Mouse (Mus musculus): ENCODE measurements around the gene Emsy. TPM values are rescaled to one million over a fixed set of nuclear protein-coding genes. Genes with fewer than 3 reads are reported as not detected.

Gene Emsy
- total RNA-seq, 2 experiments from 2014 or later: 25.0 to 31.1 TPM

DNA sequence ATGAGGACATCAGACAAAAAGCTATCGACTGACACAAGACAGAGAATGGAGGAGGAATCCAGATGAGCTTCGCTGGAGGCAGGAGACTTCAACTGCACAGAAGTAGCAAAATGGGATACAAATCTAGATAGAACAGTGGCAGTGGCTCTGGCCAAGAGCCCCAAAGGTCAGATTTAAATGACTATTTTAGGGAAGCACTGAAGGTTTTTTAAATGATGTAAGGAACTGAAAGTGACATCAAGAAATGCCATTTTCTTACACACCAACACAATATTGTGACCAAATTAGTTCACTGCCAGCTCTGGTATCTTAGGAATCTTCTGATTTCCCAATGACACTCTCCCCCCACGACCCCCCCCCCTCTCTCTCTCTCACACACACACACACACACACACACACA lies 72.0 kb downstream of the Emsy start:
- intact Hi-C loops (cut with DNase I): no loop called here
- DNase-seq (ENCODE audit: low spot score): no peak

GRCm38 (mm10) chr7:98581266-98581665 lies 75.3 kb downstream of the Emsy start:
- DNase-seq (ENCODE audit: low spot score): no peak
- intact Hi-C loops (cut with DNase I): no loop called here

DNA sequence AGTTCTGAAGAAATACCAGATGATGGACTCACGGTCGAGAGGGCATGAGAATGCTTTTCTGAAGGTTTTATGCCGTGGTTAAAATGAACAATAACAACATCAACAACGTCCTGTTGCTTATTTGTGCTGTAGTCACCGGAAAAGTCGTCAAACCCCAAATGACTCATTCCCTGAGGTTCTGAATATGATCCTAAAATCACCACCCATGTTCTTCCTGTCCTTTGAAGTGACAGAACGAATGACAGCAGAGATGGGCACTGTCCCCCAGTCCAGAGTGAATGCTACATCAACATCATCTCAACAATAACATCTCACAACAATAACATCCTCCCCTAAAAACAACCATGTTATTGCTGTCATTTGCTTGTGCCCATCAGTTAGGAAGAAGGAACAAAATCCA lies 76.1 kb downstream of the Emsy start:
- intact Hi-C loops (cut with DNase I): no loop called here
- no peak for DNase-seq (ENCODE audit: low spot score)

GRCm38 (mm10) chr7:98579731-98580130 lies 76.9 kb downstream of the Emsy start:
- no peak for DNase-seq (ENCODE audit: low spot score)

DNA sequence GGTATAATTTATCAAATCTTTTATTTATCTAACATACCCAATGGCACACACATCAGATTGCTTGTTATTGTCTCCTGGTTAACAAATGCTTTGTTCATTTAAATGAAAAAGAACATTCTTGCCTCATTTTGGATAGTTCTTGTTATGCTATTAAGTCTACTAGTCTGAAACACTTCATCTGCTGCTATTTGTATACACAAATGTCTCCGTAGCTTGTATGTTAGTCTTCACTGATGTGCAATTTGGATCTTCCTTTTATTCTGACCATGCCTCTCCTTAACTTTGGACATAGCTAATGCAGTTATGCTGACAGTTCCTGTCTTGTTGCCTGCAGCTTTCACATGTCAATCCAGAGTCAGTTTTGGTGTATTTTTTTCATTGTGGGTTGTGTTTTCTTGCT lies 79.1 kb downstream of the Emsy start:
- intact Hi-C loops (cut with DNase I): no loop called here

More at GRCm38 (mm10) chr7:98579731-98580130, 76.9 kb downstream of the Emsy start:
- intact Hi-C loops (cut with DNase I): no loop called here

DNA sequence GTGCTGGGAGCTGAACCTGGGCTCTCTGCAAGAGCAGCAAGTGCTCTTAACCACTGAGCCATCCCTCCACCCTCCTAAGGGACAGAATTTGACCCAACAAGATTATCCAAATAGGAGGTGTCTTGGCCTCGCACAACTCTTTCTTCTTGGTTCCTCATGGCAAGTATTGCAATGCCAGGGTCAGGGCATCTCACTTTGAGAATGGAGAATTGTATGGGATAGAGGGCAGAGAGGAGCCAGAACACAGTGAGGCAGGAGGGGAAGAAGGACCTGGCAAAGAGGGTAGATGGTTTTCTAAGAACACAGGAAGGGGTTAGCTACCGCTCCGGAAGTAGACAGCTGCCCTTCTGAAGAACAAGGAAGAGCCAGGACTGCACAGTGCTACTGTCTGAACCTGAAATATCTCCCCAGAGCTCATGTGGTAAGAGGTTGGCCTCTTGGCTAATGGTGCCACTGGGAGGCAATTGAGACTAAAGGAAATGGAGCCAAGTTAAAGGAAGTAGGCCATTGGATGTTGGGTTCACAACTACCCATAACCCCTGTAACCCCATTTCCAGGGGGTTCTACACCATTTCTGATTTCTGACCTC lies 80.8 kb downstream of the Emsy start:
- intact Hi-C loops (cut with DNase I): no loop called here
- DNase-seq (ENCODE audit: low spot score): no peak

More for the DNA sequence above, 79.1 kb downstream of the Emsy start:
- DNase-seq (ENCODE audit: low spot score): no peak

DNA sequence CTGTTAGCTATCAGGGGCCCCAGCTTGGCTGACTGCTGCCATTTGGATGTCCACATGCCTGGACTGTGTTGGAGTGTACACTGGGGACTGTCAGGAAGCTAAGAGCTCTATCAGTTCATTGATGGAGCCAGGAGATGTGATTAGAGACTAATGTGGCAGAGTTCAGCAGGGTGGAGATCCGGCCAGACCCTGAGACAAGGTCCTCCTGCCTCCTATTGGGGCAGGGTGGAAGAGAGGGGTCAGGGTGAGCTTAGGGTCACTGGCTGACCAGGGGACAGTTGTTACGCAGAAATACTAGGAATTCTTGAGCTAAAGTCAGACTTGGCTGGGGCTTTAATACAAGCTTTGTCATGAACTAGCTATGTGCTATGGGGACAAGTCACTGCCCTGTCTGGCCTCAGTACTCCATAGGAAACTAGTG lies 81.8 kb downstream of the Emsy start:
- DNase-seq (ENCODE audit: low spot score): peak; percentile 31
- intact Hi-C loops (cut with DNase I): no loop called here

GRCm38 (mm10) chr7:98574271-98574670 lies 82.3 kb downstream of the Emsy start:
- DNase-seq (ENCODE audit: low spot score): no peak
- intact Hi-C loops (cut with DNase I): no loop called here

DNA sequence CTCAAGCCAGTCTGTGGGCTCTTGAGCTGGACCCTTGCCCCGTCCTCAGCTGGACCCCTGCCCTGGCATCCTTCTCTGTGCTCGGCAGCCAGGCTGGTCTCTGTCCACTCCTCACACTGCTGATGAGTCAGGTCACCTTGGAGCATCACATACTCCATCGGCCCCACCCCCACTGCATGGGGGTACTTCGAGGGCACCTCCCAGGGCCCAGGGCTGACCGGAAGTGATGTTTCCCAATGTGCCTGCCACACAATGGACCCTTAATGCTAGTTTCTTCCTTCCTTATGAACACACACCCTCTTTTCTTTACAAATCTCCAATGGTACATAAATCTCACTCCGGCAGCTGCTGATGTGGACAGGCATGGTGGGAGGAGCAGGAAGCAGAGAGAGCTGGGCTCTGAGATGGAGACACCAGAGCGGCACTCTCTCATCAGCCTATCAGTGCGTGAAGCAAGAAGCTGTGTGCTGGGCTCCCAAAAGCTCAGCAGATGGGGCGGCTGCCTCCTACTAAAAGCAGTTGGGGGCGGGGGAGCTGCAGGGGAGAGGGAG lies 83.3 kb downstream of the Emsy start:
- no peak for DNase-seq (ENCODE audit: low spot score)
- intact Hi-C loops (cut with DNase I): no loop called here

DNA sequence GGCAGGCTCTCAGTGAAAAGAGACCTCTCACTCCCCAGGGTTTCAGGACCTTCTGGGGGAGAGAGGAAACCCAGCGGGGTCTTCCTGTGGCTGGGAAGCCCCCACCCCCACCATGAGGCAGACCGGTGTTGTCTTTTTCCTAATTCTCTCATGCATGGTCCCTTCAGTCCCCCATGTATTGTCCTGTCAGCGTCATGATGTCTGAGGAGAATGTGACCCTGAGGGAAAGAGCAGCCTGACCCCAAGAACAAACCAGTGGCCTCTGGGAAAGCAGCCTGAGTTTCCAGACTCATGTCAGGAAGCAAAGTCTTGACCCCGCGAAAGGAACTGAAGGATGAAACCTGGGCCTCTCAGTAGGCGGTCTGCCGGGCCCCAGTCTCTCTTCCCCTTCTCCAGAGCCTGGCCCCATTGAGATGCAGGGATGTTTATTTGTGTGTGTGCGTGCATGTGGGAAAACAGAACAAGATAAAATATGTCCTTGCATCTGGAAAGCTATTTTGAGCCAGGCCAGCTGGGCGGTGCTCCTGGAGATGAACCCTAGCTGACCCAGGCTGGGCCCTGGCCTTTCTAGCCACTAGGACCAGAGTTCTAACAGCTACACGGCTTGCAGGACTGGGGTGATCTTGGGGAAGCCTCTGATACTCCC lies 84.2 kb downstream of the Emsy start:
- peak; percentile 72 for DNase-seq (ENCODE audit: low spot score)
- intact Hi-C loops (cut with DNase I): no loop called here

- no peak for DNase-seq (ENCODE audit: low spot score)
- intact Hi-C loops (cut with DNase I): no loop called here
Measured at GRCm38 (mm10) chr7:98570824-98571505, 85.6 kb downstream of the Emsy start.

- intact Hi-C loops (cut with DNase I): no loop called here
- no peak for DNase-seq (ENCODE audit: low spot score)
Measured at GRCm38 (mm10) chr7:98567056-98567455, 89.5 kb downstream of the Emsy start.

DNA sequence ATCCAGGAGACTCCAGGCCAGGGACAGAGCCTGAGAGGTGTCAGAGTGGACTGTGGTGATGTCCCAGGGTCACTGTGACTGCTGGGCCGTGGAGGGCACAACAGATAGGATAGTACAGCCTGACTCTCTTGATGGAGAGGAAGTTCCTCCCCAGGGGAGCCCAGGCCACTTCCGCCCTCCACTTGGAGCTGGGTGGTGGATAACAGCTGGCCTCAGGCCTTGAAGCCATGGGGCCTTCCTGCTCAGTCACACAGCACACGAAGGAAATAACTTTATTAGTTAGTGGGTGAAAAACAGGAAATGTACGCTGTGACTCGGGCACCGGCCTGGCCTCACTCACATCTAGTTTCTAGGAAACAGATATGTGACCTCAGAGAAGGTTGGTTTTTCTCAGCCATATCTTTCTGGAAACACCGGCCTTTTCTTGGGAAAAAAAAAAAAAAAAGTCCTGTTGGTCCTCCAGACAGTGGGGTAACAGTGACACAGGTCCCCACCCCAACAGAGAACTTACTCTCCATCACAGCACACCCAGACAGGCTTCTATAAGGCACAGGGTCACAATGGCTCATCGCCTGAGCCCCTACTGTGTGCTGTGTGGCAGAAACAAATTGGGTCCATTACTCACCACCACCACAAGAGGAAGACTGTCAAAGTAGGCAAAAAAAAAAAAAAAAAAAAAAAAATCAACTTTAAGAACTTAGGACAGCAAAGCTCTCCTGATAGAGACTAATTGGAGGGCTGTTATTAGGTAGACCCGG lies 91.8 kb downstream of the Emsy start:
- peak; percentile 52 for DNase-seq (ENCODE audit: low spot score)
- intact Hi-C loops (cut with DNase I): no loop called here

DNA sequence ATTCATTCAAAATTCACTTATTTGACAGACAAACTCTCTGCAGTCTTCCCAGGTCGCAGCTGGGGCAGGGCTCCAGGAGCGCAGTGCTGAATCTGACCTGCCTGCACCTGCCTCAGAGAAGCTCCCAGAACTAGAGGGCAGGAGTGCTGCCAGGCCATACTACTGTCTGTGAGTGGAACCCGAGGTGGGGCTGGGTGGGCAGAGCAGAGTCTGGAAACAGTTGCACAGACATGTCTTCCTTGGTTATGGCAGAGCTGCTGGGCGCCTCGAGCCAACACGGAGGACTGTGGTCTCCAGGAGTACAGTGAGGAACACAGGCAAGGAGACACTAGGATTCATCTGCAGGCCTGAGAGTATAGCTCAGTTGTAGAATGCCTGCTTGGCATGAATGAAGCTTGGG lies 92.6 kb downstream of the Emsy start:
- intact Hi-C loops (cut with DNase I): no loop called here

GRCm38 (mm10) chr7:98562966-98563365 lies 93.6 kb downstream of the Emsy start:
- DNase-seq (ENCODE audit: low spot score): no peak
- intact Hi-C loops (cut with DNase I): no loop called here

More for the DNA sequence above, 92.6 kb downstream of the Emsy start:
- DNase-seq (ENCODE audit: low spot score): no peak

GRCm38 (mm10) chr7:98562186-98562585 lies 94.4 kb downstream of the Emsy start:
- intact Hi-C loops (cut with DNase I): no loop called here
- DNase-seq (ENCODE audit: low spot score): no peak

DNA sequence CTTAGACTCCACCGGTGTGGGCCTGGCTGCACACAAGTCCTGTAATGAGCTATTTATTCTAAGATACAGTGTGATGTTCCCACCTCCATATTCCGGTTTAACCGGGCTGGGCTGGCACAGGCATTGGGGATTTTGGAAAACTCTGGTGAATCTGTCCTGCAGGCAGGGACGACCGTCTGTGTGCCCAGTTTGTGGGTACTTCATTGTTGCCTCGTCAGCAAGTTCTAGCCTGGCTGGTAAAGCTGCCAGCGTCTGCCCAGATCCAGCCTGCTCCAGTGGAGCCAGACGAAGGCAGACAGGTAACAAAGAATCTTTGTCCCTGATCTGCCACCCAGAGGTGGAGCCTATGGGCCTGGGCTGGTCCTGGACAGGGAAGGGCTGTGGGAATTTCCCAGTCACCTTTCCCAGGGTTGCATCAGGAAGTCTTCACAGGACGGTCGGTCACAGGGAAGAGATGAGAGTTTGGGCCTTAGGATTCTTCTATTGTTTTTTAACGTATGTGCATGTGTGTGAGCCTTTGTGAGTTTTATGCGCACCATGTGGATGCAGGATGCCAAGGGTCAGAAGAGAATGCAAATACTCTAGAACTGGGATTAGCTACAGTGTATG lies 94.9 kb downstream of the Emsy start:
- DNase-seq (ENCODE audit: low spot score): no peak

DNA sequence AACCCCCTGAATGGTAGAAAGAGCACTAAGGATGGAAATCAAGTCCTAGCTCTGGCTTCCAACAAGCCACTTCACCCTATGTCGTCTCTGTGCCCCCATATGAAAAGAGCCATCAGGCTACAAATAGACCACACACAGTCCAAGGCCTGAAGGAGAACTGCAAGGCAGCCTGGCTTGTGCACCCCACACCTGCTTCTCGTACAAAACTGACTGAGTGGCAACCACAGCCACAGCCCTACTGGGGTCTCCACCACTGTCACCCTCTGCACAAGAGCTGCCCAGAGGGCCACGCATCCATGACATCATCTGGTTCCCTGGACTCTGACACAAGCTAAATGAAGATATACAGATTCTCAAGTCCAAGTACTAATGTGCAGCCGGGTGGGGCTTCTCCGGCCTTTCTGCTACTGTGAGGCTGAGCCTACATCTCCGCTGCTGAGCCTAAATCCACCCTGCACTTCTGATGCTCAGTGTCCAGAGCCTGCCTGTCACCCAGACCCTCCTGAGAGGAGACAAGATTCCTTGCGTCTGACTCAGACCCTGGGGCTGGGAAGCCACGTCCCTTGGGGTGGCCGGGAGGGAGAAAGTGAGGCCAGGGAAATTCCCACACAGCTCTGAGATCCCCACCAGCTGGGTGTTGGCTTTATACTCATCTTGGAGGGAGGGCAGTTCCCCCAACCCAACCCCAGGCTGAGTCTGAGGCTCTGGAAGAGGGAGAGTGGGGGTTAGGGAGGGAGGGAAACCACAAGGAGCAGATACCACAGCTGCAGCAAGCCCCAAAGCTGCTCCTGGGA lies 98.3 kb downstream of the Emsy start:
- intact Hi-C loops (cut with DNase I): no loop called here
- DNase-seq (ENCODE audit: low spot score): peak; percentile 56

More for the DNA sequence above, 94.9 kb downstream of the Emsy start:
- intact Hi-C loops (cut with DNase I): no loop called here

DNA sequence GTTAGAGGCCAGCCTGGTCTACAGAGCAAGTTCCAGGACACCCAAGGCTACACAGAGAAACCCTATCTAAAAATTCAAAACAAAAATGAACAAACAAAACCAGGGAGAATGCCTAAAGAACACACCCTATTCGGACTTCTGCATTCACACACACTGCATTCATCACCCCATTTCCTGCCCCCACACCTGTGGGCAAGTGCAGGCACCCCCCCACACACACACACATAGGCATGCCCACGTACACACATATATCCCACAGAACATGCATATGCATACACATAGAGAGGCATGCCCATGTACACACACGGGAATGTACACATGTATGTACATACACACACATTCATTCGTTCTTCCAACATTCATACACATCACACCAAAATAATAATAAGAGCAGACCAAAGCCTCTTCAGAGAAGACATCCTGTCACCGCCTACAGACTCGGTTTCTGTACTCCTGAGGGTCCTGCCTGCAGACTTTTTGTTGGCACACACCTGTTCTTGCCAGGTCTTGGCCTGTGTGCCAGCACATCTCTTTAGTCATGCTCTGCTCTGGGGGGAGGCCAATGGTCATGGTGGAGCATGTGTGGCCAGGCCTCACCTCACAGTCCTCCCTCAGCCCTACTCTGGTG lies 99.7 kb downstream of the Emsy start:
- intact Hi-C loops (cut with DNase I): no loop called here

More for the DNA sequence above, 99.7 kb downstream of the Emsy start:
- DNase-seq (ENCODE audit: low spot score): no peak
